Mouse (Mus musculus): Measurements from ENCODE around the gene Pxdc1.

The Pxdc1 gene

GRCm38 (mm10) chr13:34653391-34653790 is at the start of gene Pxdc1:
Gene Pxdc1 (minus strand): TSS chr13:34653486.
- no peak for TF ChIP-seq GATA4 (IDR thresholded peaks at IDR 0.05; ENCODE audit: insufficient replicate concordance, low read length)

DNA sequence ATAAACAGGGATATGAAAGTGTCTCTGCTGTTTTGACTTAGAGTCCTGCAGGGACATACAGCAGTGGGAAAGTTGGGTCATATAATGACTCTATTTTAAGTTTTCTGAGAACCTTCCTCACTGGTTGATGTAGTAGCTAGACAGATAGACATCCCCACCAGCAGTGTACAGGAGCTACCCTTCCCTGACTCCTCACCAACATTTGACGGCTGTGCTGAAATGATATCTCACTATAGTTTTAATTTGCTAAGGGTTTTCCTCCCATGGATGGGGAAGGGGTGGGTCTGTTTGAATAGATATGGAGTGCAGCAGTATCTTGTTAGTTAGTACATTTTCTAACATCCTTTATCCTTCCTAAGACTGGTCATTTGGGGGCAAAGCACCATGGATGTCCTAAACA is 47.3 kb upstream of the Pxdc1 start:
- no peak for TF ChIP-seq GATA4 (IDR thresholded peaks at IDR 0.05; ENCODE audit: insufficient replicate concordance, low read length)

DNA sequence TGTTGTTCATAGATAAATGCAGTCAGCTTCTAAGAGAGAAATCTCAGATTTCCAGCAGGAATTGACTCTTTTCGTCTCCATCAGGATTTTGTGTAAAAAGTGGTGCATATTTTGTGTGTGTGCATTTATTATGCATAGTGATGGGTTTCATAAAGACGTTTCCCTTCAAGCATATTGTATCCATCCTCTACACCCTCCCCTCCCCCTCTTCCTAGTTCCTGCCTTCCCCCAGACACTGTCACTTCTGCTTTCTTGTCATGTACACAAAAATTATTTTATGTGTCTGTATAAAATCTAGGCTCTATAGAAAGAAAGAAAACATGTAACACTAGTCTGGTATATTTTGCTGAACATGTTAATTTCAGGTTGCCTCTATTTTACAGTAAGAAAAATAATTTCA is 46.8 kb upstream of the Pxdc1 start:
- no peak for TF ChIP-seq GATA4 (IDR thresholded peaks at IDR 0.05; ENCODE audit: insufficient replicate concordance, low read length)

DNA sequence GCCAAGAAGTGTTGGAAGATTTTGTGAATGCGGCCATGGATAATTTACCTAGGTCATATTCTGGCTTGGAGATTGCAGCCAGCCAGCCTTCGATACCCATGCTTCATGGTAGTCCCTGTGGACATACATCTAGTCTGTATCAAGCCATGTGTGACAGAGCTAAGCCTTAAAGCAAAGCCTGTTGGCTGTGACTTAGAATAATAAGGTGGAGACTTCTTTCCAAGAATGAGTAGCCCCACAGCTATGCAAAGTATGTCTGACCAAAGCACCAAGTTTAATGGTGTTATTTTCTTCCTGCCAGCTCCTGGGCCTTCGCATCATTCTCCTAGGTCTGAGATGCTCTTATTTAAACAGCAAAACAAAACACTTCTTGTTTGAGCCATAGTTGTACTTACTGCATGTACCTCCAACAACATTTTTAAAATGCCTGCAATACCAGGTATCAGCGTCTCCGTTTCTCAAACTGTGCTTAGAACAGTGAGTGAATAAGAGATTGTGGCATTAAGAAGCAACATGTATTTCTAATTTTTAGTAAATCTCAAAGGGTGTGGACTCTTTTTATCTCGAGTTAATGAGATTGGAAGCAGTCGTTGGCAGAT is 43.5 kb upstream of the Pxdc1 start:
- no peak for TF ChIP-seq GATA4 (IDR thresholded peaks at IDR 0.05; ENCODE audit: insufficient replicate concordance, low read length)

DNA sequence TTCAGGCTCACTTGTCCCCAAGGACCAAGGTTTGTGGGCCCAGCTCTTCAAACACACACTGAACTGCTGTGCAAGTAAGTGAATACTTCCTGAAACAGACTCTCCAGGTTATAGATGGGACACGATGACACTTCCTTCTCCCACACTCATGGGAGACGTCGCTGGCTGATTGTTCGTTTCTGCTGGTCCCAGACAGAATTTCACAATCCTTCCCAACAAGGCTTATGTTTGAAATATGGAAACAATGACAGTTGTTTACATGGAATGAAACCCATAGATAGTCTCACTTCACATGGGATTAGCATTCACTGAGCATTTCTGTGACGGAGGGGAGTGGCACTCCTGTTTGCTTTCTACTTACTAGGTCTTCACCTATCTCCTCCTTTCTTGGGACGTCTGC is 39.8 kb upstream of the Pxdc1 start:
- TF ChIP-seq GATA4 (IDR thresholded peaks at IDR 0.05; ENCODE audit: insufficient replicate concordance, low read length), result no peak

DNA sequence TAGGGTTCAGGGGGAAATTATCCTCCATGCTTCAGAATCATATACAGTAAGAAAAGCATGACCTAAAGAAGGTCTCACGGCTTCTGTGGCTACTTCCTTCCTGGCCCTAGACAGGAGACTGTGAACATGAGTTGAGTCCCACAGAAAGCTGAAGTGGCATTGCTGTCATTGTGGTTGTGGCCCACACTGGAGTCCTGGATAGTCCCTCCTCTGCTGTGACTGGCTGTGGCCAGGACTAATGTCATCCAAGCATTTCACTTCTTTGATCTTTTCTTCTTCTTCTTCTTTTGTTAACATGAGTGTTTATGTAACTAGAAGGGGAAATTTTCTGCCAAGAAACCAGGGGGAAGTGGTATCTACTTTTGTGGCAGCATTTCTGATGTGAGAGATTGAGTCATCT is 37.8 kb upstream of the Pxdc1 start:
- no peak for TF ChIP-seq GATA4 (IDR thresholded peaks at IDR 0.05; ENCODE audit: insufficient replicate concordance, low read length)

DNA sequence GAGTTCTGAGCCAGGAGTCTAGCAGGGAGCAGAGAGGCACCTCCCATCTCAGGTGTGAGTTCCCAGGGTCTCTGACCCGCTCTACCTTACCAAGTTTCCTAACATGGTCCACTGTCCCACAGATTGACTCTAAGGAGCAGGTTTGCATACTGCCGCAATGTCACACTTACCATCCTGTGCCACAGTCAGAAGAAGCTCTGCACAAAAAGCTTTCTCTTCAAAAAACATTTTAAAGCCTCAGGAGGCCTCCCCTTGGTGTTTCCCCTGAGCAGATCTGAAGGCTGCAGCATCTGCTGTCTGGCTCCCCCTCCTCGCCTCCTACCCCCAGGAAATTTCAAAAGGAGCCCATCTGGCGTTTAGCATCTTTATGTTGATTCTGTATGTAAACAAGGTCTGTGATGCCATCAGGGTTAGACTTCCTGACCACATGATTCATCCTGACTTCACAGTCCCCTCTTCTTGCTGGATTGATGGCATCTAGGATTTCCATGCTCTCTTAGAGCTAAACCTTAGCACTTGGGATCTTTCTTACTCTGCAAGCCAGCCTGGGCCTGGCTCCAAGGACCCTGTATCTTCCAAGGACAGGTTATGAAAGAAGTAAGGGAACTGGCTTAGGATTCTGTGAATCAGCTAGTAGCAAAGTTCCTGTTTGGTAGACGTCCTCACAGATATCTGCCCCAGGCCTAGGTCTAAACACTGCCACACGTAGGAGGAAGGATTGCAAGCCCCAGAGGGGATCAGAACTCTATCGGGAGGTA is 31.9 kb upstream of the Pxdc1 start:
- TF ChIP-seq GATA4 (IDR thresholded peaks at IDR 0.05; ENCODE audit: insufficient replicate concordance, low read length), result no peak

DNA sequence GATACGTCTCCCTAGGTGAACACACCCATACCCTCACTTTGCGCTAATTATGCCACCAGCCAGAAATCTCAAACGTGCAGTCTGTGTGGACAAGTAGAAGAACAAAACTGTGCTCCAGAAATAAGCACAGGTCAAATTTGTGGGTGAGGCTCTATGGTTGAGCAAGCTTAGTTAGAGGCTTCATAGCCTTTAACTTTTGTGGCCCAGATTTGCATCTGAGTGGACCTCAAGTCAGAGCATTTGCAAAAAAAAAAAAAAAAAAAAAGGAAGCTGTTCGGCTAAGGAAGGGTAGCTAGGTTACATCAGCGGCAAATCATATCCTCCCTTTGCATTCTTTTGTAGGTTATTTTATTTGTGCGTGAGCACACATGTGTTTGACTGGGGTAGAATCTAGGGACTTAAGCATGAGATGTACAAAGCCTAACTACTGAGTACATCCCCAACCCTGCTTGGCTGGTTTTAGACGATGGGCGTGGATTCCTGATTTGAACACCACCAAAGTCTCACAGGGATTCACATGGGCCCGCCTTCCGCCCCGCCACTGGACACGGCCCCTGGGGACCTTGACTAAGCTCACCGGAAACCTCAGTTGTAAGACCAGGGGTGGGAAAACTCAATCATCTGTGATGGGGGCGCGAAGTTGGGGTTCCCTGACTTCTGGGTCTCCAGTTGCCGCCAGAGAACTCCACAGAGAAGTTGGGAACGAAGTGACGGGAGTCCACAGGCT is 30.6 kb upstream of the Pxdc1 start:
- TF ChIP-seq GATA4 (IDR thresholded peaks at IDR 0.05; ENCODE audit: insufficient replicate concordance, low read length), result no peak

DNA sequence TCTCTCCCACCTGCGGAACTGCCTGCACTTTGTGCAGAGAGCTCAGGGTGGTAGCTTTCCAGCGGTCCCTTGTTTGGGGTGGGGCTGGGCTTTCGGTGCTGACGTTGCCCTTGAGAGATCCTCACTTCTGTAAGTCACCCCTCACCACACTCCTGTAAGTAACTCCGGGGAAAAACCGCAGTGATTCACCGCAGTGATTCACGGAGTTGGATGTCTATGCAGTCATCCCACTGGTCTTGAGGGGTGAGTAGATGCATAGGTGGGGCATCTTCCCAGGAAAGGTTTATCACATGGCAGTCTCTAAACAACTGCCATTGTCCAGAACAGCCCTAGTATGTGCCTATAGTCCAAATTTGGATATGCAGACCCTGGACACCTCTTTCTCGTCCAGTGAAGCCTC is 30.0 kb upstream of the Pxdc1 start:
- TF ChIP-seq GATA4 (IDR thresholded peaks at IDR 0.05; ENCODE audit: insufficient replicate concordance, low read length), result no peak

GRCm38 (mm10) chr13:34676507-34676906 is 23.2 kb upstream of the Pxdc1 start:
- TF ChIP-seq GATA4 (IDR thresholded peaks at IDR 0.05; ENCODE audit: insufficient replicate concordance, low read length), result no peak

DNA sequence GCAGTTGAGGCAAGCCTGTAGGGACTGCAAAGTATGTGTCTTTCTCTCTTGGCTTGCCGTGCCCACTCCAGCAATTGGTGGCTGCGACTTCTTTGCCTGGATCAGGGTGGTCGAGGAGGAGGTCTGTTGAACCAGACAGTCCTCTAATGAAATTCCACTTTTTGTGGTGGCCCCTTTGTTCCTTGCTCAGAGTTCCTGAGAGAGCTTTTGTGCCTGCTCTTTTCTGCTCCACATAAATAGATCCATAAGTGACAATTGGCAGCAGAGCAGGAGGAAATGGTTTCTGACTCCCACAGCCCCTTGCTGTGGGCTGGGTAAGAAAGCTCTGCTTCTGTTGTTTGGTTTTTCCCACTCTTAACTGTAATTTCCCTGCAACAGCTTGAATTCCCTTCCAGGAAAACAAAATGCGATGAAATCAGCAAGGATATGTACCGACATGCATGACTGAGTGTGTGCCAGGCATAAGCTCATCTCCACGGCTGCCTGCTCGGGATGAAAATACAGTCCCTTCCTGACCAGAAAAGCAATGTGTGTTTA is 22.6 kb upstream of the Pxdc1 start:
- no peak for TF ChIP-seq GATA4 (IDR thresholded peaks at IDR 0.05; ENCODE audit: insufficient replicate concordance, low read length)

DNA sequence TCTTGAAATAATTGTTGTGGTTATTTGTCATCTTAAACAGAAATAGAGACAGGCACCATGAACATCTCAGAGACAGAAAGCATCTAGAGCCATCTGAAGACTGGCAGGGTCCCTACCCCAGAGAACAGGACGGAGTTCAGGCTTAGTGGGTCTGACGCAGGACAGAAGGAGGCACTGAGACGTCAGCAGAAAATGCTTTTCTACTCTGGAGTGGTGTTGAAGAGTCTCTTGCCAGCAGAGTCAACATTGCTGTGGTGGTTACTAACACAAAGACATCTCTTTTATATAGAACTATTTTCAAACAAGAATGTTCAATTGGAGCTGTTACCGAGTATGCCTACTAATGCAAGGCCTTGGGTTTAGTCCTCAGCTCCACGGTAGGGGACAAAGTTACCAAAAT is 20.1 kb upstream of the Pxdc1 start:
- no peak for TF ChIP-seq GATA4 (IDR thresholded peaks at IDR 0.05; ENCODE audit: insufficient replicate concordance, low read length)

DNA sequence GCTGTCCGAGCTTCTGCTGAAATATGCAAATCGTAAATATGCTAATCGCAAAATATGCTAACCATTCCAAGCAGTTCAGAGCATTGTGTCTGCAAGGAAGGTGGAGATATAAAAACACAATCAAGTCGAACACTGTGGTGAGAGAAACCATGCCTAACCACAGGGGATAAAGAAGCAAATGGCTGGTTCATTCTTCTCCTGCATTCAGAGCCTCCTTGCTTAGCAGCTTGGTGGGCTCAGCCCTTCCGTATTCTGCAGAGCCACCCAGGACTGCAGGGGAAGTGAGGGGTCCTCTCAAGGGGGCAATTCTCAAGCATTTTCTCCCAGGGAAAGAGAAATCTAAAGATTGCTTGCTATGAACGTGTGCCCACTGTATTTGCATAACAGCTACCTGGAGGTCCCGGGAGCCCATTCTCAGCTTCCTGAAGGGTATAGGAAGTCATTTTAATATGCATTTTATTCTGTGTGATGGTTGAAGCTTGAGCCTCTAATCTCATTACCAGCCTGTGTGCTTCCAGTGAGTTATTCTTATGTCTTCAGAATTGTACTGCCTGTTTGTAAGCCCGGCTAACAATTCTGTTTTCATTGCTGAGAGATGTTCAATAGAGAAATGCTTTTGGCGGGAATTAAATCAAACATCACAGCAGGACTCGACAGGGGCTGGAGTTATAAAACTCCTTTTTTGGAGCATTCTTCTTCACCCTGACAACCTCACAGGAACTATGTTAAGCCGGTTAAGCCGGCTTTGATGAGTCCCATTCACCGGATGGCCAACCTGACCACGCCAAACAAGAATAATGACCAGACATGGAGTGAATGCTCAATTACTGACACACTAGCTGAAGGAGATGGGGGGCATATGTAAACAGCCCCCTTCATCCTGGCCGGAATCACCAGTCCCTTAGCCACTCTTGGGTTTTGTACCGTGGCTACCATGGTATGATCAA is 16.9 kb upstream of the Pxdc1 start:
- TF ChIP-seq GATA4 (IDR thresholded peaks at IDR 0.05; ENCODE audit: insufficient replicate concordance, low read length), result no peak

DNA sequence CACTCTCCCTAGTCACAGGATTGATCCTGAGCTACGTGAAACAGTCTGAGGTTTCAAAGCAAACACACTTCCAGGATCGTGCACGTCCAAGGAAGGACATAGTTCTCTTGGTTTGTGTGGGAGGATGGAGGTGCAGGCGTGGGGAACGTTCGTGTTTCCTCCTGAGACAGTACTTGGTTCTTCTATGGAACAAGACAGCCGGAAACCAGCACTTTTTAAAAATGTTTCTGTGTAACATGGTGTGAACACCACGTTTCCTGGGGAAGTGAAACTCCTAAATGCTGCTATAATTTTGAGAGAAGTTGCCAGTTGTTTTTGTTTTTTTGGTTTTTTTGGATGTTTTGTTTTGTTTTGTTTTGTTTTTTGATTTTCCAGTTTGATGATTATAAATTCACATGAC is 13.9 kb upstream of the Pxdc1 start:
- TF ChIP-seq GATA4 (IDR thresholded peaks at IDR 0.05; ENCODE audit: insufficient replicate concordance, low read length), result no peak

- no peak for TF ChIP-seq GATA4 (IDR thresholded peaks at IDR 0.05; ENCODE audit: insufficient replicate concordance, low read length)
Observed at GRCm38 (mm10) chr13:34665074-34665473, 11.8 kb upstream of the Pxdc1 start.
